Mouse (Mus musculus) E14TG2a.4 (cell line): ENCODE data around the gene App.

ENCODE experiments used
- CTCF ChIP-seq: conservative IDR thresholded peaks from 2 replicates; pipeline ENCODE4 v1.5.1; 2014; ENCODE audit warnings: low read length
- NANOG ChIP-seq: IDR thresholded peaks from 2 replicates; pipeline ENCODE4 v1.6.1; 2014; ENCODE audit warnings: borderline replicate concordance, low read length, mixed read lengths
- POU5F1 ChIP-seq: IDR thresholded peaks from 2 replicates; pipeline ENCODE4 v1.6.1; 2014; ENCODE audit warnings: low read length, borderline replicate concordance

GRCm38 (mm10) chr16:85092644-85093091, 80.9 kb downstream of the App start:
- TF ChIP-seq CTCF (no peak), NANOG (no peak), POU5F1 (no peak)
